Mouse (Mus musculus) CH12F3 (cell line): ENCODE data around the gene Chrm2.

Experiments used
- in situ Hi-C: fragments of 300-500 bp; cut with MboI; formaldehyde crosslinking; loops from 2 replicates; pipeline ENCODE4 v1.14.3; 2020; ENCODE audit warnings: low sequenced_read_pairs

Gene Chrm2

GRCm38 (mm10) chr6:36387612-36388400 is at the start of gene Chrm2:
Gene Chrm2, plus strand, starts transcription at chr6:36388084.
- in situ Hi-C loops, result no loop called here

DNA sequence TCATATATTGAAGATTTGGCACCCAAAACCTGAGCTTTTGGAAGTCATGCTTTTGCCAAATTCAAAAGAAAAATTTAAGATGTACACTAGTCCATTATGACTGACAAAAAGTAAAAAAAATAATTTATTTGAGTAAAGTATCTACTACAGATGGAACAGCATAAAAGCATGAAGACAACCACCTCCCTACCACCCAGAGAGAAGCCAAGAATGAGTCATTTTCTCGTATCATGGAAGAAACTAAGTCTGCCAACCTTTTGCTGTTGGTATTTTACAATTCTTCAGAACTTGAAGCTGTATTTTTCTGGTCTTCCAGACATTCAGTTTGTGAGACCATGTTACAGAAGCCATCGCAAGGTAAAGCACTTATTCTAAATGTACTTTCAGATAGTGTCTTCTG is 13.9 kb upstream of the Chrm2 start:
- in situ Hi-C loops, result no loop called here

- in situ Hi-C loops, result no loop called here
Observed at GRCm38 (mm10) chr6:36377936-36378335, 9.9 kb upstream of the Chrm2 start.

DNA sequence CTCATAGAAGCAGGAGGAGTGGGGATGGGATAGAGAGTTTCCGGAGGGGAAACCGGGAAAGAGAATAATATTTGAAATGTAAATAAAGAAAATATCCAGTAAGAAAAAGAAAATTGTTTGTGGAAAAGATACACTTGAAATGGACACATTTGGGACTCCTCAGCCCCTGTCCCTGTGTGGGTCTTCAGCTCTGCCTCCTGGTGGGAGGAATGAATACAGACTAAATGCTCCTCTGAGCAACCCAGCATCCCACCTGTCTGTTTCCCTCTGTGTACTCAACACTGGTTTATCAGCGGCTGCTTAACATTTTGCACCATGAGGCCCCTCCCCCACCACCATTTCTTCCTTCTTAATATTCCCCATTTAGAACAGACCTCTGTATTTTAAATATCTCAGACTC is 3.8 kb upstream of the Chrm2 start:
- in situ Hi-C loops, result no loop called here

DNA sequence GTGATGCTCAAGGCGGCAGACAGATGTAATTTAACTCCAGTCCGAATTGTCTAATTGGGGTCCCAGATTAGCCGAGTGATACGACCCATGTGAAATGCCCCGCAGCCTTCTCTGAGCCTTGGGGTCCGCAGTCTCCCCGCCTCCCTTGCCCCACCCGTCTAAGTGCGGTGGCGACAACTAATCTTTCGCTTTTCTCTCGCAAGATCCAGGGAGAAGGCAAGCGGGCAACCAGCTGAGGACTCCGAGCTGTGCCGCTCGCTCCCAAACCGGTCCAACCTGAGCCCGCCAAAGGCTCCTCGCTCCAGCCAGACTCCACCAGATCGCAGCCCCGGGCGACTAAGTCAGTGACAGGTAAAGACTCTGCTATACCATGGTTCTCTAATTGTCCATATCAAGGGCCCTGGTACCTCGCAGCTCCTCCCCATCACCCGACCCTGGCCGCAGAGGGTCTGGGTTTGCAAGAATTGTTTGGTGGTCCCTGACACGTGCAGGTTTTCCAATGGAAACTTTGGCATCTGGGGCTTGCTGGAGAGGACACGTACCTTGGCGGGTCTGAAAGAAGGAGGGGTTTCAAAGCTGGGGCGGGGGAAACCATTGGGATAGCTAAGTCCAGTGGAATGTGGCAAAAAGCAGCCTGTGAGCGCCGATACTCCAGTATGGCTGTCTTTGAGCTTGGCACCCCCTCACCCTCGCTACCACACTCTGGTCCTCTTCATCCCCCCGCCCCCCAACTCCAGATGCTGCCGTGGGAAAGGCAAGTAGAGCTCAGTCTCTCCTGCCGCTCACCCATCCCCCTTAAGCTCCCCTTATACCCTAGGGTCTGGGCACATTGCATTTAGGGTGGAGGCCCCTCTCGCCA is 746 bp downstream of the Chrm2 start:
- in situ Hi-C loops, result no loop called here

DNA sequence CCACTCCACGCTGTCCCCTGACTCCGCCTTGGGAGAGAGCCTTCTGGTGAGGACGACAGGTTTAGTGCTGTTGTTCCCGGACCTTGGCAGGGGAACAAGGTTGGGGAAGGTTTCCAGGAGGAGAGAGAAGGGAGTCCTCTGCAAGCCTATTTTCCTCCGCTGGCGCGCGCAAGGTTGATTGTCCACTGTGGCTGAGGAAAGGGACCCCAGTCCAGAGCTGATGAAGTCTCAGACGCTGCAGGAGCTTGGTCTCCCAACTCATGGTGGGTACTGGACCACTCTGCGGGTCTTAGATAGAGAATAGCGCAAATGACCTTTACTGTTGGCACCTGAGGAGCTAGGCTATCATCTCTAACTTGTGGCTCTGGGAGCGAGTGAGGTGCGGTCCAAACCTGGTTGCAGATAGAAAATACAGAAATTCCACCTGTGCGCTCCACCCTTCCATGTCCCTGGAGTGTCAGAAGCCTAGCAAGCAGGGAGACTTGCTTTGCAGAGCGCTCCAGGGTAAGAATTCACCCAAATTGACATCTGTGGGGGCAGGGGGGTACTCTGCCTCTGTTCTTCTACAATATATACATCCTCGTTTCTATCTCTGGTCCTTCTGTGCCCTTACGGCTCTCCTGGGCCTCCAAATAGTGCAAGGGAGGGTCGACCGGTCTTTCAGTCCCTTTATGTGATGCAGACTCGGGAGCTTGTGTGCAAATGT is 1.5 kb downstream of the Chrm2 start:
- in situ Hi-C loops, result no loop called here

DNA sequence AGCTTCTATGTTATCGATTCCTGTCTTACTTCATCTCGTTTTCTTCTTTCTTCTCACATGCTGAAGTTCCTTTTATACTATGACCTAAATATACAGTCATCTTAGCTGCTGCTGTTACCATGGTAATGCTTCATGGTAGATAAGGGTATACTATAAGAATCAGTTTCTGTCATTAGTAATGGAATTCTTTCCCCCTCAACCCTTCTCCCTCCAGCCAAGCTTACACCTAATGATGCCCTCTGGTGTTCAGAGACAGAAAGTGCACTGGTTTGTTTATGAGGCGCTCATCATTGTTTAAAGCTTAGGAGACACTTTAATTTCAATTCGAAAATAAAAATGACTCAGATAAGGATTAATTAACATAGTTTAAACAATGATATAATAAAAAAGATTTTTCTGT is 5.8 kb downstream of the Chrm2 start:
- in situ Hi-C loops, result no loop called here

- in situ Hi-C loops, result no loop called here
Observed at GRCm38 (mm10) chr6:36405139-36405538, 17.3 kb downstream of the Chrm2 start.

GRCm38 (mm10) chr6:36409016-36409415 is 21.1 kb downstream of the Chrm2 start:
- in situ Hi-C loops, result no loop called here

DNA sequence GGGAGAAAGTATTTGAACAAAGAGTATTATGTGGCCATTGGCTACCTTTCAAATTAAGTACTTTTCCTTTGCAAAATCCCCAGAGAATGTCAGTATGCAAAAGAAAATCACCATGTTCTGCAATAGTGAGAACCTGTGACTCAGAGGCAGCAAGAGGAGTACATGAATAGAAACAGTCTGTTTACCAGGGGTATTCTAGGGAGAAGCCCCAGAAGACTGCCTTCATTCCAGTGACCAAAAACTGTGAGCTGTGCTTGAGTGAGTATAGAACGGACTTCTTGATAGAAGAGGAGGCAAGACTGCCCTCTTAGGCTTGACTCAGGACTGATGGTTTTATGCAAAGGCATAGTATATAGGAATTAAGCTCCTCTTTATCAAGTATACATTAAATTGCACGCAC is 22.2 kb downstream of the Chrm2 start:
- in situ Hi-C loops, result no loop called here

DNA sequence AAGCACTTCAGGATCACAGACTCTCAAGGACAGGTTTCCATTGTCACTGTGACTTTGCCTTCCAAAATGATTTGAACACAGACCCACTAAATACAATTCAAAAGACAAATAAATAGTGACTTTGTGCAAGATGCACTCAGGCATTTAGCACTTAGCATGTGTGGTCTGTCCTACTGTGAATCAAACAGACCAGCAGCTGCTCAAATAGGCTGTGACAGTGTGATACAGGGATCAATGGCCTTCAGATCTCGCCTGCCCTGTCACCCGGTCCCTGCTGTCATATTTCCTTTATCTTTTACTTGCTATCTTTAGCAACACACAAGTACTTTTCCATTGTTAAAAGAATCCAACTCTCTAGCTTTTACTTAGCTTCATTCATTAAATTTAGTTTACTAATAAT is 31.8 kb downstream of the Chrm2 start:
- in situ Hi-C loops, result no loop called here

GRCm38 (mm10) chr6:36437964-36438363 is 50.1 kb downstream of the Chrm2 start:
- in situ Hi-C loops, result no loop called here

DNA sequence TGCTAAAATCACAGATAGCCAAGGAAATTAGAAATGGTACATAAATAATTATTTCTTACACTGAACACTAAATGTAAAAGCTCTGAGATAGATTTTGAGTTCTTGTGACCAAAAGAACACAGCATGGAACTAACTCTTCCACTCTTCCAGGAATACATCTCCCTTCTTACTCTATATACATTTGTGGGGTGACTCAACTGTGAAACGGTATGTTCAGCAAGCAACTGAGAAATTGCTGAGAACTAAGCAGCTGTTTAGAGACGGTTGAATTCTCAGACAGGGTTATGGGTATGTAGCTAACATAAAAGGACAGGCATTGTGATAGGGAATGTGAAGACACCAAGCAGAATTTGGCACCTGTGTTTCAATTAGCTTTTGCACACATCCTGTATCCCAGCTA is 51.3 kb downstream of the Chrm2 start:
- in situ Hi-C loops, result no loop called here

DNA sequence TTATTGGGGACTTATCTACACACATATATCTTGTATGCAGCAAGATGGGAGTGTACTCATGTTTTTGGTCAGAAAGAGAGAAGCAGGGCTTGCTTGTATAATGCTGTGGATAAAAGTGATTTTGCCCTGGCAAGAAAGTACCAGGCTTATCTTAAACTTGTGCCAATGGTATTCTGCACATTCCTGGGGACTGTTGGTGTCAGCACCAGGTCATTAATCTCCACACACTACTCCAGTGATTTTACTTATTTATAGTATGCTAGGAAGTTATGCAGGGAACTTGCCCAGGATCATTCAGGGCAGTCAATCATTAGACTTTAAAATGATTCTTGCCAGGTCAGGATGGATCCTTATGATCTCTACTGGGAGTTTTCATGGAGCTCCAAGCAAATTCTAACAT is 63.6 kb downstream of the Chrm2 start:
- in situ Hi-C loops, result no loop called here

- in situ Hi-C loops, result no loop called here
Observed at GRCm38 (mm10) chr6:36455071-36455470, 67.2 kb downstream of the Chrm2 start.

DNA sequence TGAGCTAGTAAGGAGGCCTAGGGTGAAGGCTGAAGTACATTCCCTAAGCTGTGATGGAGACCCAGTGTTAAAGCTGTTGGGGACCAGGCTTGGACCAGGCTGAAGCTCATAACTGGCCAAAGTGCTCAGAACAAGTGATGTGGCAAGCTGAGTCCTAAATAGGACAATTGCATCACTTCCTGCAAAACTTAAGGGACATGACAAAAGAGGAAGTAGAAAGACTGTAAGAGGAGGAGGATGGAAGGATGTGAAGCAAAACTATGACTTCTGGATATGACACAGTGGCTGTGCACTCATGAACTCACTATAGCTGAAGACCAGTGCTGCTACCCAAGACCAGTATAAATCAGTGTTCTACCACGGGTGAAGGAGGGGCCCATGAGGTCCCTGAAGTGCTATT is 69.1 kb downstream of the Chrm2 start:
- in situ Hi-C loops, result no loop called here

DNA sequence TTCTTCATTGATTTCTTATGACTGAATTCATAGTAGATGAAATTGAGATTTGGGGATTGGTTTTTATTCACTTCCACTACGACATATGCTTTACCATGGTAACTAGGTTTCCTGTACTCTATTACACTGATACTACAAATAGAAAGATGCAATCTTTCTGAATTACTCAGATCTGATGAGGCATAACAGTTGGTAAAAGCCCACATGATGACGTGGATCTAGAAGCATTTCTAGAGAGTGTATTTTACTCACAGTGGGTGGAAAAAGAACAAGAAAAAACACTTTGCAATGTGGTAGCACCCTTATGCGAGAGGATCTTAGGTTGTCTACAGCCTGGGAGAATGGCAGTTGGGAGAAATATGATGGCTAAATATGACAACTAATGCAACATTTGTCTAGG is 76.1 kb downstream of the Chrm2 start:
- in situ Hi-C loops, result no loop called here

DNA sequence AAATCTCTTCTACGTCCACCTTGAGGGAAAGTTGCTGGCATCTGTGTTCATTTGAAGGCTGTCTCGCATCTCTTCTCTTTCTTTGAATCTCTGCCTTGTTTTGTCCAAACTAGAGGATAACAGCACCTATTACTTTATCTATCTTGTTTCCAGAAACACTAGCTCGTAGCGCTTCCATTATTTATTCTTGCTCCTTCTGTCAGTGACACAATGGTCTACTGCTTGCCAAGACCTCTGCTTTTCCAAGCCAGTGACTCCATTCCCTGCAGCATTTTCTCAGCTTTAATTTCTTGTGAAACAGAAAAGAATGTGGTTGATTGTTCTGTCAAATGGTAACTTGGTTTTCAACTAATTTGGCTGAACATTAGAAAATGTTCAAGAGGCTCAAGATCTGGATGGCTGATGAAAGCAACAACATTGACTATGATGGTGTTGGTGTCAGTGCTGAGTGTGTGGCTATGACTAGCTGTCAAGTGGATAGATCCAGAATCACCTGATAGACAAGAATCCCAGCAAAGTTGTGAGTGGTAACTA is 96.3 kb downstream of the Chrm2 start:
- in situ Hi-C loops, result no loop called here

- in situ Hi-C loops, result no loop called here
Observed at GRCm38 (mm10) chr6:36507008-36507663, 119.3 kb downstream of the Chrm2 start.

GRCm38 (mm10) chr6:36507946-36508345 is 120.1 kb downstream of the Chrm2 start:
- in situ Hi-C loops, result no loop called here

- in situ Hi-C loops, result no loop called here
Observed at GRCm38 (mm10) chr6:36508469-36508868, 120.6 kb downstream of the Chrm2 start.
